Mouse (Mus musculus): ENCODE measurements around the gene Sostdc1. TPM values are rescaled to one million over a fixed set of nuclear protein-coding genes. Genes with fewer than 3 reads are reported as not detected.

The Sostdc1 gene
- total RNA-seq, 1 experiment, result 0.09 TPM

DNA sequence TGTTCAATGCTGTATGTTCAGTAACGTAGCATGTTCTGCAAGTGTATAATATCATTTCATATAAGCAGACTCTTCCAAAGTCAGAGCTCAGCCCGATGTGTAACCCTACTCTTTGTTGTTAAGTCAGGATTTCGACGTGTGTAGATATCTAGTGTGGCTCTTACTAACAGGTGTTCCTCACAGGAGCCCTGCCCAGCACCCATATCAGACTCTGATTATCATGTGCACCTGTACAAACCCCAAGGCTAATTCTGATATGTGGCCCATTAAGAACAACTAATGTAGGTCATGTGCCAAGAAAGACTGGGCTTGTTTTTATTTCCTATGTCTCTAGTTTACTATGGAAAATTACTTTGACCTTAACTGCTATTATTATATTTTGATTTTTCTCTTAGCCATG is 50.1 kb downstream of the Sostdc1 start:
- in situ Hi-C loops (cut with MboI; ENCODE audit: low sequenced_read_pairs in 2 of 2, unreplicated experiment in 2 of 2), result no loop called here
- no peak for TF ChIP-seq ZC3H11A (IDR thresholded peaks at IDR 0.05; ENCODE audit: borderline replicate concordance, low read depth, low read length)
- no peak for TF ChIP-seq CHD2 (IDR thresholded peaks at IDR 0.05; ENCODE audit: low read depth, low read length)
- TF ChIP-seq HCFC1 (IDR thresholded peaks at IDR 0.05; ENCODE audit: borderline replicate concordance, insufficient read depth, low read length), result no peak
- TF ChIP-seq ZNF384 (IDR thresholded peaks at IDR 0.05; ENCODE audit: low read depth, low read length), result no peak
- no peak for TF ChIP-seq MAFK (IDR thresholded peaks at IDR 0.05; ENCODE audit: insufficient read depth, low read depth, low read length)

More for the DNA sequence above, 50.1 kb downstream of the Sostdc1 start:
- Histone ChIP-seq H3K27ac (ENCODE audit: insufficient read depth, low read depth, low read length, poor library complexity, severe bottlenecking) (no peak overlapping the region), H3K36me3 (ENCODE audit: control insufficient read depth, insufficient read depth, low read length, poor library complexity, severe bottlenecking) (no peaks in the 10 kb centered on the region), H3K9me3 (ENCODE audit: control insufficient read depth, insufficient read depth, low read depth, low read length) (no peaks in the 10 kb centered on the region), H3K9ac (ENCODE audit: insufficient read depth, low read depth, low read length, poor library complexity, severe bottlenecking) (no peak overlapping the region), H3K4me3 (ENCODE audit: insufficient read depth in 1 of 2, low read depth in 1 of 2, low read length in 2 of 2, poor library complexity in 1 of 2, severe bottlenecking in 1 of 2) (no peak overlapping the region), H3K4me1 (ENCODE audit: control insufficient read depth in 2 of 2, insufficient read depth in 2 of 2, low read length in 2 of 2, poor library complexity in 1 of 2) (no peaks in the 10 kb centered on the region)
- no peak for DNase-seq (ENCODE audit: low read depth, low spot score)

Other genes with a start within 250 kb of the Sostdc1 start
- gene Ankmy2, start 157.0 kb upstream of the Sostdc1 start, total RNA-seq (2012; rRNA removed), result 18.2 and 21.2 TPM in 2 replicates
- 176 and 241 TPM in 2 replicates for gene Bzw2, start 156.1 kb upstream of the Sostdc1 start, total RNA-seq (2012; rRNA removed)
- gene Lrrc72, start 60.7 kb upstream of the Sostdc1 start, total RNA-seq (2012; rRNA removed), result not detected in 2 replicates
- 1.0 and 1.7 TPM in 2 replicates for gene Ispd, start 67.3 kb downstream of the Sostdc1 start, total RNA-seq (2012; rRNA removed)
- gene D630036H23Rik, start 68.0 kb downstream of the Sostdc1 start, total RNA-seq (2012; rRNA removed), result 0.32 and 0.45 TPM in 2 replicates